In the genomic region with DNA sequence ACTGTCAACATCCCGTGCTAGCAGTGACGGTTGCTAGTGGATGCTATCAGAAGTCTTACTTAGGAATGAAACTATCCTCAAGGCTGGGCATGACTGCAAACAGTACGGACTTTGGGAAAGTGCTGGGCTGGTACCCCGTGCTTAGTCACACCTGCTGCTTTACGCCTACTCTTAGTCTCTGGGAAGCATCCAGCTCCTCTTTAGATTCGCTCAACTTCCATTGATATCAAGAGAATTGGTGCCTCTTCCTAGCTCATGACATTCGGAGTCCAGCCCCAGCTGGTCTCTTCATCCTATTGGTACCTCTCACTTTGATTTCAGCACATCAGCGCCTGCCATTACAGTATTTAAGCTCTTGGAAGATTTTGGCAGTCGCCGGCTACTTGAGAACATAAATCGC, we compare ENCODE assay signal across 40 mouse cellular contexts. TPM values are rescaled to one million over a fixed set of nuclear protein-coding genes. Genes with fewer than 3 reads are reported as not detected.
DNase-seq lines count a peak whose midpoint lies in the region; ATAC-seq and TF ChIP-seq lines count a peak whose summit lies in the region.
"Had no signal": no experiment of that assay in that cellular context is flagged by ENCODE, and none has a peak within 500 bp of the region (broad histone marks: within the 10 kb centered on the region; RNA-seq: fewer than 3 reads in every experiment).

No protein-coding gene starts in this region.

- H3K27ac ChIP-seq in heart, embryonic 16.5 days (ENCODE audit: low read length), result 0 out of 2 replicates have a peak overlapping the region, but pooled peaks have one; percentile 39
- H3K27ac ChIP-seq in left cerebral cortex, adult 2 months, result no peak overlapping the region
- H3K27ac ChIP-seq: embryonic facial prominence, embryonic 10.5 days; embryonic facial prominence, embryonic 15.5 days; forebrain, embryonic 12.5 days; hindbrain, embryonic 14.5 days; liver, embryonic 14.5 days; midbrain, embryonic 12.5 days; neural tube, embryonic 12.5 days; stomach, embryonic 15.5 days had no signal

- no peaks in the 10 kb centered on the region for H3K9me3 ChIP-seq in heart, embryonic 16.5 days (replicated peaks; ENCODE audit: control insufficient read depth, low read length)
- H3K9me3 ChIP-seq: embryonic facial prominence, embryonic 10.5 days; embryonic facial prominence, embryonic 15.5 days; forebrain, embryonic 12.5 days; midbrain, embryonic 12.5 days; neural tube, embryonic 12.5 days; stomach, embryonic 15.5 days had no signal

- peak; percentile 88 for ATAC-seq in frontal cortex, adult (ENCODE audit: low TSS enrichment)
- ATAC-seq in heart, embryonic 16.5 days (replicated peaks; ENCODE audit: extremely low read depth, insufficient read depth, low FRiP score), result no peak
- ATAC-seq: activated CD4-positive, CD25-positive, alpha-beta regulatory T cell, adult 4 months; forebrain, postnatal 0 days; inflammation-experienced regulatory T-cells, adult 6 months had no signal

- no peak overlapping the region for H3K9ac ChIP-seq in heart, embryonic 16.5 days (ENCODE audit: low read length)
- H3K9ac ChIP-seq: embryonic facial prominence, embryonic 15.5 days; forebrain, embryonic 12.5 days; forebrain, postnatal 0 days; hindbrain, embryonic 14.5 days; liver, embryonic 14.5 days; midbrain, embryonic 12.5 days; neural tube, embryonic 12.5 days; stomach, embryonic 15.5 days had no signal

- no peaks in the 10 kb centered on the region for H3K36me3 ChIP-seq in heart, embryonic 16.5 days (ENCODE audit: control insufficient read depth, insufficient read depth)
- H3K36me3 ChIP-seq: embryonic facial prominence, embryonic 10.5 days; embryonic facial prominence, embryonic 15.5 days; forebrain, embryonic 12.5 days; midbrain, embryonic 12.5 days; neural tube, embryonic 12.5 days; stomach, embryonic 15.5 days had no signal

- no peak overlapping the region for H3K4me3 ChIP-seq in heart, embryonic 16.5 days (ENCODE audit: low read length)
- no peak overlapping the region for H3K4me3 ChIP-seq in left cerebral cortex, adult 2 months
- H3K4me3 ChIP-seq: embryonic facial prominence, embryonic 10.5 days; embryonic facial prominence, embryonic 15.5 days; forebrain, embryonic 12.5 days; heart, adult 2 months; midbrain, embryonic 12.5 days; myocyte; neural tube, embryonic 12.5 days; stomach, embryonic 15.5 days had no signal

- intact Hi-C loops in heart, postnatal 25 days (cut with DNase I), result no loop called here
- intact Hi-C loops in left cerebral cortex, postnatal 36 days (cut with DNase I), result no loop called here
- intact Hi-C loops in left cerebral cortex, adult 2 months (cut with DNase I), result no loop called here

- H3K4me2 ChIP-seq in heart, embryonic 16.5 days (ENCODE audit: low read depth, low read length), result peak overlapping the region; percentile 43
- H3K4me2 ChIP-seq: embryonic facial prominence, embryonic 15.5 days; forebrain, embryonic 12.5 days; hindbrain, embryonic 14.5 days; midbrain, embryonic 12.5 days; stomach, embryonic 15.5 days had no signal

- H3K27me3 ChIP-seq in heart, embryonic 16.5 days (ENCODE audit: control insufficient read depth, insufficient read depth, low read length), result no peaks in the 10 kb centered on the region
- H3K27me3 ChIP-seq: CH12.LX; forebrain, embryonic 12.5 days; megakaryocyte, embryonic 14.5 days; midbrain, embryonic 12.5 days; neural tube, embryonic 12.5 days; stomach, embryonic 15.5 days had no signal

- no peak for DNase-seq in frontal cortex, adult 2 months (ENCODE audit: extremely low spot score in 1 of 2, low spot score in 1 of 2)
- no peak for DNase-seq in heart, postnatal 25 days (ENCODE audit: low spot score)
- peak; percentile 25 to 30 for DNase-seq in left cerebral cortex, postnatal 36 days (ENCODE audit: low spot score in 2 of 2)
- DNase-seq in left cerebral cortex, adult 2 months (ENCODE audit: extremely low spot score in 1 of 2, low spot score in 2 of 2), result no peak
- peak; percentile 64 for DNase-seq in brain, adult 2 months (ENCODE audit: low read depth, low spot score)
- DNase-seq: adrenal gland, adult 2 months; adrenal gland, postnatal 36 days; cerebellum, adult 2 months; cerebellum, postnatal 25 days; forebrain, postnatal 0 days; gastrocnemius, postnatal 25 days; heart, adult 2 months; heart, postnatal 4 days; kidney, adult 11 months; layer of hippocampus, adult 9-11 months; liver; lung, postnatal 4 days; right cerebral cortex, postnatal 14 days; thymus, postnatal 14 days had no signal

- H3K4me1 ChIP-seq in heart, embryonic 16.5 days (ENCODE audit: control insufficient read depth, insufficient read depth, low read length), result peaks cover 18% of the 10 kb centered on the region

- 64% methylated on average over 11 of the region's 11 CpGs for WGBS in heart, embryonic 16.5 days

- TF ChIP-seq CTCF in left cerebral cortex, adult 2 months (IDR thresholded peaks at IDR 0.05), result no peak

RNA-seq across cellular contexts. Expression of a gene that starts 23.1 kb away (rescaled TPM):
- 16.4 and 17.9 TPM in 2 replicates for polyA plus RNA-seq in frontal cortex, adult 2 months (2012; rRNA removed)
- polyA plus RNA-seq in heart, embryonic 16.5 days (2015; fragmentation: Nextera tagmentation; extraction: Ambion mirVana), result 12.8 and 14.1 TPM in 2 replicates
- total RNA-seq in heart, postnatal 25 days (2021), result 1 to 10 TPM; 3.9 to 4.0 TPM
- total RNA-seq in left cerebral cortex, postnatal 36 days (2021), result 10 to 100 TPM; 13.3 to 16.5 TPM
- 10 to 100 TPM; 16.7 to 17.6 TPM for total RNA-seq in left cerebral cortex, adult 2 months (2021)

RNA-seq across cellular contexts. Expression of a gene that starts 44.7 kb away (rescaled TPM):
- polyA plus RNA-seq in frontal cortex, adult 2 months (2012; rRNA removed), result not detected in 2 replicates
- not detected in 2 replicates for polyA plus RNA-seq in heart, embryonic 16.5 days (2015; fragmentation: Nextera tagmentation; extraction: Ambion mirVana)
- under 1 TPM; 0.78 to 0.98 TPM for total RNA-seq in heart, postnatal 25 days (2021)
- not detected for total RNA-seq in left cerebral cortex, postnatal 36 days (2021)
- total RNA-seq in left cerebral cortex, adult 2 months (2021), result not detected
- total RNA-seq: adrenal gland, adult 2 months; adrenal gland, postnatal 36 days; CH12.LX; ES-E14; midbrain, postnatal 0 days had no signal
- polyA plus RNA-seq: activated CD4-positive, CD25-positive, alpha-beta regulatory T cell, adult 4 months; adrenal gland, adult 2 months; C2C12; cerebellum, adult 2 months; embryonic facial prominence, embryonic 10.5 days; forebrain, embryonic 12.5 days; forebrain, postnatal 0 days; hindbrain, embryonic 14.5 days; inflammation-experienced regulatory T-cells, adult 6 months; kidney, embryonic 14.5 days; limb, embryonic 11.5 days; liver, embryonic 14.5 days; myocyte; neural tube, embryonic 12.5 days; urinary bladder, adult 2 months had no signal

Comparison
In these comparisons a context has a peak if more than half of its experiments do, and no peak if none do; other contexts are left out.
1. DNase-seq: peak in left cerebral cortex, postnatal 36 days (2 of 2) and brain, adult 2 months (single experiment); none in frontal cortex, adult 2 months (0 of 2), heart, postnatal 25 days (single experiment) and left cerebral cortex, adult 2 months (0 of 2).